Mouse (Mus musculus): ENCODE measurements around the gene Cldn15.
A peak's percentile ranks its signal among the peaks of the same experiment; 100 is the strongest.

- no peak for TF ChIP-seq POLR2AphosphoS2 (IDR thresholded peaks at IDR 0.05; ENCODE audit: low read depth, low read length)
- TF ChIP-seq E2F4 (IDR thresholded peaks at IDR 0.05; ENCODE audit: insufficient replicate concordance, low read depth, low read length): no peak
- no peak for TF ChIP-seq CTCF (conservative IDR thresholded peaks at IDR 0.05 in 1 of 2, IDR thresholded peaks at IDR 0.05 in 1 of 2; ENCODE audit: low read depth in 2 of 2, low read length in 2 of 2)
- TF ChIP-seq MAX (IDR thresholded peaks at IDR 0.05; ENCODE audit: low read length): peak; percentile 60; the same call in 1 of the 2 replicates
- no peak for TF ChIP-seq ETS1 (conservative IDR thresholded peaks at IDR 0.05; ENCODE audit: low read depth, low read length)
- peak; percentile 53; the same call in 1 of the 2 replicates for TF ChIP-seq POLR2A (IDR thresholded peaks at IDR 0.05; ENCODE audit: low read depth, low read length)
- TF ChIP-seq EP300 (IDR thresholded peaks at IDR 0.05; ENCODE audit: low read length): no peak
- no peak for TF ChIP-seq NELFE (IDR thresholded peaks at IDR 0.05; ENCODE audit: low read depth, low read length)
- TF ChIP-seq ZNF384 (IDR thresholded peaks at IDR 0.05; ENCODE audit: low read depth, low read length): no peak
- TF ChIP-seq MAZ (IDR thresholded peaks at IDR 0.05; ENCODE audit: low read depth, low read length): no peak
- no peak; the same call in 1 of the 2 replicates for TF ChIP-seq SIN3A (IDR thresholded peaks at IDR 0.05; ENCODE audit: low read length)
- TF ChIP-seq PAX5 (IDR thresholded peaks at IDR 0.05; ENCODE audit: low read length): no peak
- no peak for TF ChIP-seq BHLHE40 (IDR thresholded peaks at IDR 0.05; ENCODE audit: low read depth, low read length)
Observed at GRCm38 (mm10) chr5:136918655-136919472, 47.6 kb upstream of the Cldn15 start.
